Mouse (Mus musculus) cerebellum, adult 2 months (tissue): ENCODE measurements at regions not wholly inside any gene's neighbourhood (a gene's known extent, or its start where the extent isn't known, plus 50 kb on each side); places are given as distances from the start of the nearest gene placed in this dataset.

Experiments used
- CTCF ChIP-seq: fragments of 200-500 bp; IDR thresholded peaks from 2 replicates; pipeline ENCODE4 v1.5.1; 2011; ENCODE audit warnings: low read depth, mild to moderate bottlenecking, control low read depth, low read length, moderate library complexity, borderline replicate concordance; ENCODE audit not compliant: insufficient read depth
- POLR2A ChIP-seq: fragments of 200-500 bp; IDR thresholded peaks from 2 replicates; pipeline ENCODE4 v1.6.1; 2011; ENCODE audit warnings: low read length, control low read depth, borderline replicate concordance; ENCODE audit not compliant: insufficient read depth

- no peak for TF ChIP-seq CTCF
- no peak for TF ChIP-seq POLR2A
Observed at GRCm38 (mm10) chr9:50421572-50422285, 72.6 kb upstream of the Plet1 start.
